11 mouse cellular contexts compared by ENCODE assay signal in the genomic region with DNA sequence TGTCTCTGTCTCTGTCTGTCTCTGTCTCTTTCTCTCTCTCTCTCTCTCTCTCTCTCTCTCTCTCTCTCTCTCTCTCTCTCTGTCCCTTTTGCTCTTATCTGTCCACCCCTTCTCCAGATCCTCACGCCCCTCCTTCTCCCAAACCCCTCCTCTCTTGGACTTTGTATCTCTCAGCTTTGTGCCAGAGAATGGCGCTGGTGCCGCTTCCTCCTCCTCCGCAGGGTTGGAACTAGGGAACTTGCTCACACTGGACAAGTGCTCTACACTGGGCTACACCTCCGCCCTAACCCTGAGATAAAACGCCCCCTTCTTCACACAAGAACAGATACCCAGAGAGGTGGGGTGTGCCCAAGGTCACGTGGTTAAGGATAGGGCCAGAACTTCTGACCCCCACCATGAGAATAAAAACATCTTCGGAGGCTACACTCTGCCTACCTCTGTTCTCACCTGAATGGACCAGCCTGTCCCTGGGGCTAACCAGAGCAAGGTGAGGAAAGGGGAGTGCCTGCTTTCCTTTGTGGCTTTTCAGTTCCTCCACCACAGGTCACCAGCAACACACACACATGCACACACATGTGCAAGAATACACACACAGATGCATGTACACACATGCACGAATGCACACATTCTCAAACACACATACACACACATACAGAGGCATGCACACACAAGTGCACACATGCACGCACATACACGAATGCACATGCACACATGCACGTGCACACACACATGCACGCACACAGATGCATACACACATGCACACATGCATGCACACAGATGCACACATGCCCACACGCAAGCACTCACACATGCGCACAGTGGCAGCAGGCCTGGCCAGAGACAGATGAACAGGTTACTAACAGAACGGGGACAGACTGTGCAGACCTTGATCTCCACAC. TPM values are rescaled to one million over a fixed set of nuclear protein-coding genes. Genes with fewer than 3 reads are reported as not detected.
DNase-seq lines count a peak whose midpoint lies in the region; ATAC-seq and TF ChIP-seq lines count a peak whose summit lies in the region.
"Had no signal": no experiment of that assay in that cellular context is flagged by ENCODE, and none has a peak within 500 bp of the region (broad histone marks: within the 10 kb centered on the region; RNA-seq: fewer than 3 reads in every experiment).

No protein-coding gene starts in this region.

- H3K4me1 ChIP-seq in lung, postnatal 0 days (ENCODE audit: insufficient read depth, low read depth, low read length), result peaks cover 5% of the 10 kb centered on the region; the same call in 1 of the 2 replicates
- peaks cover 30% of the 10 kb centered on the region for H3K4me1 ChIP-seq in intestine, embryonic 15.5 days (replicated peaks)
- peaks cover 98% of the 10 kb centered on the region for H3K4me1 ChIP-seq in limb, embryonic 12.5 days (replicated peaks)

- no peak for DNase-seq in lung, postnatal 0 days (ENCODE audit: low spot score)
- no peak for DNase-seq in lung, postnatal 25 days (ENCODE audit: low spot score)
- no peak for DNase-seq in frontal cortex, postnatal 25 days (ENCODE audit: low spot score in 2 of 2)
- no peak for DNase-seq in gastrocnemius, postnatal 36 days
- no peak for DNase-seq in cerebellum, adult 9-11 months
- DNase-seq: thymus, postnatal 25 days had no signal

- TF ChIP-seq EP300 in lung, postnatal 0 days (IDR thresholded peaks at IDR 0.05), result no peak

- H3K4me3 ChIP-seq in lung, postnatal 0 days (ENCODE audit: low read depth, low read length), result no peak overlapping the region
- H3K4me3 ChIP-seq in intestine, embryonic 15.5 days (replicated peaks), result no peak overlapping the region
- H3K4me3 ChIP-seq in limb, embryonic 12.5 days (replicated peaks), result no peak overlapping the region

- no peaks in the 10 kb centered on the region for H3K9me3 ChIP-seq in lung, postnatal 0 days (ENCODE audit: low read length)
- H3K9me3 ChIP-seq in intestine, embryonic 15.5 days, result no peaks in the 10 kb centered on the region
- H3K9me3 ChIP-seq in limb, embryonic 12.5 days, result no peaks in the 10 kb centered on the region

- WGBS in lung, postnatal 0 days, result 69% methylated on average over 16 of the region's 16 CpGs
- WGBS in intestine, embryonic 15.5 days, result 62% methylated on average over 16 of the region's 16 CpGs
- 83% methylated on average over 16 of the region's 16 CpGs for WGBS in limb, embryonic 12.5 days

- no peak overlapping the region for H3K9ac ChIP-seq in lung, postnatal 0 days (replicated peaks; ENCODE audit: low read depth)
- H3K9ac ChIP-seq in intestine, embryonic 15.5 days, result no peak overlapping the region
- no peak overlapping the region for H3K9ac ChIP-seq in limb, embryonic 12.5 days (replicated peaks)

- TF ChIP-seq CTCF in lung, postnatal 0 days (IDR thresholded peaks at IDR 0.05), result no peak

- peak overlapping the region; percentile 43; the same call in 1 of the 2 replicates for H3K27ac ChIP-seq in lung, postnatal 0 days (ENCODE audit: low read length)
- no peak overlapping the region for H3K27ac ChIP-seq in intestine, embryonic 15.5 days
- H3K27ac ChIP-seq in limb, embryonic 12.5 days, result peak overlapping the region; percentile 97
- H3K27ac ChIP-seq: hindbrain, postnatal 0 days had no signal

- no peaks in the 10 kb centered on the region for H3K36me3 ChIP-seq in lung, postnatal 0 days (ENCODE audit: insufficient read depth, low read length)
- no peaks in the 10 kb centered on the region for H3K36me3 ChIP-seq in intestine, embryonic 15.5 days
- H3K36me3 ChIP-seq in limb, embryonic 12.5 days, result peaks cover 43% of the 10 kb centered on the region

- H3K27me3 ChIP-seq in lung, postnatal 0 days (replicated peaks; ENCODE audit: insufficient read depth, low read length), result no peaks in the 10 kb centered on the region
- no peaks in the 10 kb centered on the region for H3K27me3 ChIP-seq in intestine, embryonic 15.5 days (replicated peaks)
- H3K27me3 ChIP-seq in limb, embryonic 12.5 days, result no peaks in the 10 kb centered on the region

- intact Hi-C loops in gastrocnemius, postnatal 36 days (cut with DNase I), result no loop called here

- no peak for ATAC-seq in lung, postnatal 0 days
- ATAC-seq in intestine, embryonic 15.5 days, result peak; percentile 70
- no peak for ATAC-seq in limb, embryonic 12.5 days (ENCODE audit: insufficient number of reproducible peaks, insufficient read depth, low FRiP score, low TSS enrichment, low read depth)
- ATAC-seq: forebrain, embryonic 16.5 days; hindbrain, postnatal 0 days; Patski had no signal

- no peak overlapping the region for H3K4me2 ChIP-seq in lung, postnatal 0 days (replicated peaks; ENCODE audit: low read depth, low read length)
- H3K4me2 ChIP-seq in intestine, embryonic 15.5 days (replicated peaks), result peak overlapping the region; percentile 11; the same call in 1 of the 2 replicates
- no peak overlapping the region for H3K4me2 ChIP-seq in limb, embryonic 12.5 days

RNA-seq across cellular contexts. Expression of a gene that starts 8.9 kb away (rescaled TPM):
- polyA plus RNA-seq in lung, postnatal 0 days (2015; fragmentation: Nextera tagmentation; extraction: Ambion mirVana), result 107 and 110 TPM in 2 replicates
- 57.5 and 61.9 TPM in 2 replicates for polyA plus RNA-seq in intestine, embryonic 15.5 days (2015; fragmentation: Nextera tagmentation; extraction: Ambion mirVana)
- polyA plus RNA-seq in limb, embryonic 12.5 days (2016; fragmentation: Nextera tagmentation; extraction: Ambion mirVana), result 236 and 242 TPM in 2 replicates
- total RNA-seq in gastrocnemius, postnatal 36 days (2021), result 1 to 10 TPM; 2.2 to 2.7 TPM
- polyA plus RNA-seq: Patski had no signal

RNA-seq across cellular contexts. Expression of a gene that starts 18.9 kb away (rescaled TPM):
- 197 and 225 TPM in 2 replicates for polyA plus RNA-seq in lung, postnatal 0 days (2015; fragmentation: Nextera tagmentation; extraction: Ambion mirVana)
- 107 and 115 TPM in 2 replicates for polyA plus RNA-seq in intestine, embryonic 15.5 days (2015; fragmentation: Nextera tagmentation; extraction: Ambion mirVana)
- 117 and 128 TPM in 2 replicates for polyA plus RNA-seq in limb, embryonic 12.5 days (2016; fragmentation: Nextera tagmentation; extraction: Ambion mirVana)
- total RNA-seq in gastrocnemius, postnatal 36 days (2021), result 100 to 1,000 TPM; 137 to 139 TPM

RNA-seq across cellular contexts. Expression of a gene that starts 19.1 kb away (rescaled TPM):
- 12.8 and 16.9 TPM in 2 replicates for polyA plus RNA-seq in lung, postnatal 0 days (2015; fragmentation: Nextera tagmentation; extraction: Ambion mirVana)
- 40.2 and 43.8 TPM in 2 replicates for polyA plus RNA-seq in intestine, embryonic 15.5 days (2015; fragmentation: Nextera tagmentation; extraction: Ambion mirVana)
- polyA plus RNA-seq in limb, embryonic 12.5 days (2016; fragmentation: Nextera tagmentation; extraction: Ambion mirVana), result 87.9 and 91.5 TPM in 2 replicates
- 1 to 10 TPM; 7.3 to 8.0 TPM for total RNA-seq in gastrocnemius, postnatal 36 days (2021)

RNA-seq across cellular contexts. Expression of a gene that starts 41.0 kb away (rescaled TPM):
- 14.6 and 15.1 TPM in 2 replicates for polyA plus RNA-seq in lung, postnatal 0 days (2015; fragmentation: Nextera tagmentation; extraction: Ambion mirVana)
- polyA plus RNA-seq in intestine, embryonic 15.5 days (2015; fragmentation: Nextera tagmentation; extraction: Ambion mirVana), result 3.4 and 4.4 TPM in 2 replicates
- 1.4 and 1.8 TPM in 2 replicates for polyA plus RNA-seq in limb, embryonic 12.5 days (2016; fragmentation: Nextera tagmentation; extraction: Ambion mirVana)
- 1 to 10 TPM; 1.0 to 1.2 TPM for total RNA-seq in gastrocnemius, postnatal 36 days (2021)

RNA-seq across cellular contexts. Expression of a gene that starts 55.8 kb away (rescaled TPM):
- 6.7 and 6.8 TPM in 2 replicates for polyA plus RNA-seq in lung, postnatal 0 days (2015; fragmentation: Nextera tagmentation; extraction: Ambion mirVana)
- 5.4 and 6.2 TPM in 2 replicates for polyA plus RNA-seq in intestine, embryonic 15.5 days (2015; fragmentation: Nextera tagmentation; extraction: Ambion mirVana)
- polyA plus RNA-seq in limb, embryonic 12.5 days (2016; fragmentation: Nextera tagmentation; extraction: Ambion mirVana), result 3.8 and 5.0 TPM in 2 replicates
- 1 to 10 TPM; 5.1 to 6.4 TPM for total RNA-seq in gastrocnemius, postnatal 36 days (2021)
